Mouse (Mus musculus): ENCODE measurements at regions not wholly inside any gene's neighbourhood (a gene's known extent, or its start where the extent isn't known, plus 50 kb on each side); places are given as distances from the start of the nearest gene placed in this dataset.

- H3K27me3 ChIP-seq (ENCODE audit: control insufficient read depth in 1 of 2, insufficient read depth in 2 of 2, low read length in 2 of 2): no peaks in the 10 kb centered on the region
- no peak for DNase-seq (ENCODE audit: low read depth, low spot score)
- H3K9me3 ChIP-seq (replicated peaks; ENCODE audit: insufficient read depth, low read length): no peaks in the 10 kb centered on the region
- TF ChIP-seq GABPA (IDR thresholded peaks at IDR 0.05; ENCODE audit: low read depth, low read length) (no peak), MAZ (IDR thresholded peaks at IDR 0.05; ENCODE audit: low read depth, low read length) (no peak), RCOR1 (IDR thresholded peaks at IDR 0.05; ENCODE audit: low read depth, low read length) (no peak), TCF12 (IDR thresholded peaks at IDR 0.05; ENCODE audit: low read depth, low read length) (no peak), SIN3A (IDR thresholded peaks at IDR 0.05; ENCODE audit: low read length) (no peak), BHLHE40 (IDR thresholded peaks at IDR 0.05; ENCODE audit: borderline replicate concordance, low read depth, low read length) (no peak), CHD2 (IDR thresholded peaks at IDR 0.05; ENCODE audit: low read length) (no peak), CHD1 (IDR thresholded peaks at IDR 0.05; ENCODE audit: low read depth, low read length) (no peak), POLR2A (IDR thresholded peaks at IDR 0.05; ENCODE audit: control insufficient read depth in 1 of 2, insufficient read depth in 1 of 2, low read depth in 1 of 2, low read length in 2 of 2, poor library complexity in 1 of 2) (no peak), ELF1 (IDR thresholded peaks at IDR 0.05; ENCODE audit: low read depth, low read length) (no peak)
- H3K4me1 ChIP-seq (ENCODE audit: control insufficient read depth in 1 of 2, insufficient read depth in 2 of 2, low read length in 2 of 2): no peaks in the 10 kb centered on the region
- no peak overlapping the region for H3K4me3 ChIP-seq (ENCODE audit: control insufficient read depth in 1 of 2, insufficient read depth in 1 of 2, low read depth in 2 of 2, low read length in 2 of 2)
- no peaks in the 10 kb centered on the region for H3K36me3 ChIP-seq (ENCODE audit: control insufficient read depth in 1 of 2, insufficient read depth in 2 of 2, low read length in 2 of 2)
- H3K79me2 ChIP-seq (ENCODE audit: control insufficient read depth, insufficient read depth, low read length, poor library complexity): no peaks in the 10 kb centered on the region
- H3K27ac ChIP-seq (ENCODE audit: control insufficient read depth, low read depth, low read length): no peak overlapping the region
- H3K9ac ChIP-seq (ENCODE audit: control insufficient read depth, low read depth, low read length, poor library complexity, severe bottlenecking): no peak overlapping the region
These were observed 80.4 kb upstream of the Ttc34 start for GRCm38 (mm10) chr4:154756740-154757446.

GRCm38 (mm10) chr4:154759881-154760280, 77.4 kb upstream of the Ttc34 start:
- no peak for TF ChIP-seq POLR2AphosphoS5 (IDR thresholded peaks at IDR 0.05; ENCODE audit: borderline replicate concordance, low read depth, low read length)
- no peak for TF ChIP-seq ELF1 (IDR thresholded peaks at IDR 0.05; ENCODE audit: low read depth, low read length)
- TF ChIP-seq NELFE (IDR thresholded peaks at IDR 0.05; ENCODE audit: low read depth, low read length): no peak
- no peak for TF ChIP-seq E2F4 (IDR thresholded peaks at IDR 0.05; ENCODE audit: borderline replicate concordance, low read depth, low read length)
- no peak for TF ChIP-seq ZNF384 (IDR thresholded peaks at IDR 0.05; ENCODE audit: low read depth, low read length)
- TF ChIP-seq SIN3A (IDR thresholded peaks at IDR 0.05; ENCODE audit: low read length): no peak
- no peak for TF ChIP-seq MAFK (IDR thresholded peaks at IDR 0.05; ENCODE audit: borderline replicate concordance, low read depth, low read length)
- TF ChIP-seq MAZ (IDR thresholded peaks at IDR 0.05; ENCODE audit: low read depth, low read length): no peak
- no peak for TF ChIP-seq MEF2A (IDR thresholded peaks at IDR 0.05; ENCODE audit: extremely low read depth, insufficient replicate concordance, low read depth, low read length, poor library complexity, severe bottlenecking)
- TF ChIP-seq CTCF (IDR thresholded peaks at IDR 0.05 in 2 of 3, conservative IDR thresholded peaks at IDR 0.05 in 1 of 3; ENCODE audit: control insufficient read depth in 1 of 3, insufficient read depth in 1 of 3, low read depth in 2 of 3, low read length in 3 of 3, poor library complexity in 1 of 3, severe bottlenecking in 1 of 3): no peak
- no peak for TF ChIP-seq KAT2A (conservative IDR thresholded peaks at IDR 0.05; ENCODE audit: low read depth, low read length)
- TF ChIP-seq ETS1 (IDR thresholded peaks at IDR 0.05; ENCODE audit: low read depth, low read length): no peak
- TF ChIP-seq GATA1 (IDR thresholded peaks at IDR 0.05; ENCODE audit: low read depth, low read length): no peak
- no peak for TF ChIP-seq MXI1 (IDR thresholded peaks at IDR 0.05; ENCODE audit: low read depth, low read length)
- no peak for TF ChIP-seq POLR2A (IDR thresholded peaks at IDR 0.05; ENCODE audit: control insufficient read depth in 1 of 2, insufficient read depth in 1 of 2, low read depth in 1 of 2, low read length in 2 of 2, poor library complexity in 1 of 2)
- TF ChIP-seq SMC3 (IDR thresholded peaks at IDR 0.05; ENCODE audit: low read depth, low read length): no peak
- no peak for TF ChIP-seq RCOR1 (IDR thresholded peaks at IDR 0.05; ENCODE audit: low read depth, low read length)
- TF ChIP-seq GABPA (IDR thresholded peaks at IDR 0.05; ENCODE audit: low read depth, low read length): no peak
- TF ChIP-seq NRF1 (IDR thresholded peaks at IDR 0.05; ENCODE audit: insufficient read depth, low read depth, low read length, poor library complexity, severe bottlenecking): no peak
- no peaks in the 10 kb centered on the region for H3K9me3 ChIP-seq (replicated peaks; ENCODE audit: insufficient read depth, low read length)
- no peak overlapping the region for H3K4me3 ChIP-seq (ENCODE audit: control insufficient read depth in 1 of 2, insufficient read depth in 1 of 2, low read depth in 2 of 2, low read length in 2 of 2)
- DNase-seq (ENCODE audit: low read depth, low spot score): no peak
- no peaks in the 10 kb centered on the region for H3K4me1 ChIP-seq (ENCODE audit: control insufficient read depth in 1 of 2, insufficient read depth in 2 of 2, low read length in 2 of 2)
- no peaks in the 10 kb centered on the region for H3K79me2 ChIP-seq (ENCODE audit: control insufficient read depth, insufficient read depth, low read length, poor library complexity)
- no peaks in the 10 kb centered on the region for H3K27me3 ChIP-seq (ENCODE audit: control insufficient read depth in 1 of 2, insufficient read depth in 2 of 2, low read length in 2 of 2)
- no peak overlapping the region for H3K27ac ChIP-seq (ENCODE audit: control insufficient read depth, low read depth, low read length)
- H3K9ac ChIP-seq (ENCODE audit: control insufficient read depth, low read depth, low read length, poor library complexity, severe bottlenecking): no peak overlapping the region
- H3K36me3 ChIP-seq (ENCODE audit: control insufficient read depth in 1 of 2, insufficient read depth in 2 of 2, low read length in 2 of 2): no peaks in the 10 kb centered on the region

Measured in MEL (cell line).